Mouse (Mus musculus): ENCODE measurements around the gene Olfr706. TPM values are rescaled to one million over a fixed set of nuclear protein-coding genes. Genes with fewer than 3 reads are reported as not detected.

The Olfr706 gene
- polyA plus RNA-seq (2014; fragmentation: Illumina TruSeq; extraction: RNeasy Lipid Tissue Mini Kit (QIAGEN cat#74804); ENCODE audit: low read depth, low replicate concordance) = not detected

GRCm38 (mm10) chr7:106888062-106888461, at the start of gene Olfr706:
Olfr706 (minus strand) TSS chr7:106888162.

DNA sequence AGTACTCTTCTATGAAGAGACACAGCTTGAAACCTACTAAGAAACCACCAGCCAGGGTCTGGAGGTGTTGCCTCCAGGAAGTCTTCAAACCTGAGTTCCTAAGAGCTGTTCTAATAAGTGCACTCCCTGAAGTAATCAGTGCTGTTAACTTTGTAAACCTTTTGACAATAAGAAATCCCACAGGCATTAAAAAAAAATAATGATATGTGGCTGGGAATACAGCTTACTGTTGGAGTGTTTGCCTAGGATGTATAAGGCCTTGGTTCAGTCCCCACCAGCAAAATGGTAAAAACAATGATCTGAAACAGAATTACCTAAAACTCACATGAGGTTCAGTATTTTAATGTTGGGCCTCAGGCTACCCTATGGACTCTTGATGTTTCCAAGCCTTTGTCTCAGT, 44.2 kb upstream of the Olfr706 start, which contains the start of gene Olfr709-ps1:
Gene Olfr709-ps1 (minus strand): TSS at position 101 of the 400 bp plus-strand sequence.

DNA sequence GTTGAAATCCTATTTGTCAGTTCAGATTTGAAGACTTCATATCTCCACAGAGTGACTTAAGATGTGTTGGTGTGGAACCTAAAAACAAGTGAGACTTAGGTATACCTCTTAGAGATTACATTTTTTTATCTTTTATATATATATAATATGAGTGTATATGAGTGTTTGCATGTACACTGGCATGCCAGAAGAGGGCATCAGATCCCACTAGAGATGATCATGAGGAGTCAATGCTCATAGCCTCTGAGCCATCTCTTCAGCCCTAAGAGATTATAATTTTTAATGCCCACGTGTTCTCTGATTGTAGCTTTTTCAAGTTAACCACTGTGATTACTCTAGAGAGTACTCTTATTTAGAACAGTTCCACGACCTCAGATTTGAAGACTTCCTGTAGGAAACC, 19.7 kb upstream of the Olfr706 start, which contains the start of gene Olfr1532-ps1:
Gene Olfr1532-ps1 (plus strand): TSS at position 326 of the 400 bp plus-strand sequence.

DNA sequence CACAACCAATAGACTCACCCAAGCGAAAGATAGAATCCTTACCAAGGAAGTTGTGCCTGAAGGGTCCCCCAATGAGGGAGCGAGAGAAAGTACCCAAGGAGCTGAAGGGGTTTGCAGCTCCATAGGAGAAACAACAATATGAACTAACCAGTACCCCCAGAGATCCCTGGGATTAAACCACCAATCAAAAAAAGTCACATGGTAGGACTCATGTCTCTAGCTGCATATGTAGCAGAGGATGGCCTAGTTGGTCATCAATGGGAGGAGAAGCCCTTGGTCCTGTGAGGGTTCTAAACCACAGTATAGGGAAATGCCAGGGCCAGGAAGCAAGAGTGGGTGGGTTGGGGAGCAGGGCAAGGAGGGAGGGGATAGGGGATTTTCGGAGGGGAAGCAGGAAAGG, 13.2 kb upstream of the Olfr706 start, which contains the start of gene Olfr707:
Gene Olfr707 (minus strand): TSS at position 101 of the 400 bp plus-strand sequence.

GRCm38 (mm10) chr7:106876791-106877190, 11.2 kb downstream of the Olfr706 start, which contains the start of gene Olfr705:
Olfr705 (minus strand) TSS chr7:106876891.

GRCm38 (mm10) chr7:106862885-106863284, 25.1 kb downstream of the Olfr706 start, which contains the start of gene Olfr704:
Olfr704 (plus strand) TSS chr7:106863185.

GRCm38 (mm10) chr7:106843060-106843459, 44.9 kb downstream of the Olfr706 start, which contains the start of gene Olfr703:
Olfr703 (plus strand) TSS chr7:106843360.

DNA sequence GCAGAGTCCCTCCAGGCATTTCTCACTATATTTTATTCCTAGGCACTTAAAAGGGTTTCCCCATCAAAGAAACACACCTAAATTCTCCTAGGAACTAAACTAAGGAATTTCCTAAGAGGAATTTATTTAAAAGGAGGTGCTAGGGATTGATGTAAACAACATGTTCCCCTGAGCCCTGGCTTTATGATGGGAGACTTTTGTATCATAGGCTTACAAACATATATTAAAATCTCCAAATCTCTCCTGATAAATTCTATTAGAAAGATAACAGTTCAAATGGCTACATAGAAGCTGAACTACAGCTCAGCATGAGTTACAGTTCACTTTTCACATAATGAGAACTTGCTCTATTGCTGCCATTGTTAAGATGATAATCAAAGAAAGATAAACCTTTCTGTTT, 54.2 kb downstream of the Olfr706 start, which contains the start of gene Olfr702:
Gene Olfr702 (minus strand): TSS at position 101 of the 400 bp plus-strand sequence.

Other genes starting within 250 kb of the Olfr706 start
- not detected for gene Olfr693, start 207.6 kb downstream of the Olfr706 start, polyA plus RNA-seq (2014; fragmentation: Illumina TruSeq; extraction: RNeasy Lipid Tissue Mini Kit (QIAGEN cat#74804); ENCODE audit: low read depth, low replicate concordance)
- gene Olfr694, start 196.3 kb downstream of the Olfr706 start, polyA plus RNA-seq (2014; fragmentation: Illumina TruSeq; extraction: RNeasy Lipid Tissue Mini Kit (QIAGEN cat#74804); ENCODE audit: low read depth, low replicate concordance) = not detected
- gene Olfr695, start 171.8 kb downstream of the Olfr706 start, polyA plus RNA-seq (2014; fragmentation: Illumina TruSeq; extraction: RNeasy Lipid Tissue Mini Kit (QIAGEN cat#74804); ENCODE audit: low read depth, low replicate concordance) = not detected
- gene Olfr697, start 145.7 kb downstream of the Olfr706 start, polyA plus RNA-seq (2014; fragmentation: Illumina TruSeq; extraction: RNeasy Lipid Tissue Mini Kit (QIAGEN cat#74804); ENCODE audit: low read depth, low replicate concordance) = not detected
- not detected for gene Olfr698, start 132.8 kb downstream of the Olfr706 start, polyA plus RNA-seq (2014; fragmentation: Illumina TruSeq; extraction: RNeasy Lipid Tissue Mini Kit (QIAGEN cat#74804); ENCODE audit: low read depth, low replicate concordance)
- not detected for gene Olfr699, start 95.0 kb downstream of the Olfr706 start, polyA plus RNA-seq (2014; fragmentation: Illumina TruSeq; extraction: RNeasy Lipid Tissue Mini Kit (QIAGEN cat#74804); ENCODE audit: low read depth, low replicate concordance)
- gene Olfr700, start 79.3 kb downstream of the Olfr706 start, polyA plus RNA-seq (2014; fragmentation: Illumina TruSeq; extraction: RNeasy Lipid Tissue Mini Kit (QIAGEN cat#74804); ENCODE audit: low read depth, low replicate concordance) = not detected
- gene Olfr701, start 74.0 kb downstream of the Olfr706 start, polyA plus RNA-seq (2014; fragmentation: Illumina TruSeq; extraction: RNeasy Lipid Tissue Mini Kit (QIAGEN cat#74804); ENCODE audit: low read depth, low replicate concordance) = not detected
- not detected for gene Olfr702, start 54.3 kb downstream of the Olfr706 start, polyA plus RNA-seq (2014; fragmentation: Illumina TruSeq; extraction: RNeasy Lipid Tissue Mini Kit (QIAGEN cat#74804); ENCODE audit: low read depth, low replicate concordance)
- gene Olfr703, start 44.8 kb downstream of the Olfr706 start, polyA plus RNA-seq (2014; fragmentation: Illumina TruSeq; extraction: RNeasy Lipid Tissue Mini Kit (QIAGEN cat#74804); ENCODE audit: low read depth, low replicate concordance) = not detected
- gene Olfr704, start 25.0 kb downstream of the Olfr706 start, polyA plus RNA-seq (2014; fragmentation: Illumina TruSeq; extraction: RNeasy Lipid Tissue Mini Kit (QIAGEN cat#74804); ENCODE audit: low read depth, low replicate concordance) = not detected
- not detected for gene Olfr705, start 11.3 kb downstream of the Olfr706 start, polyA plus RNA-seq (2014; fragmentation: Illumina TruSeq; extraction: RNeasy Lipid Tissue Mini Kit (QIAGEN cat#74804); ENCODE audit: low read depth, low replicate concordance)
- not detected for gene Olfr707, start 13.1 kb upstream of the Olfr706 start, polyA plus RNA-seq (2014; fragmentation: Illumina TruSeq; extraction: RNeasy Lipid Tissue Mini Kit (QIAGEN cat#74804); ENCODE audit: low read depth, low replicate concordance)
- gene Olfr1532-ps1, start 19.8 kb upstream of the Olfr706 start, polyA plus RNA-seq (2014; fragmentation: Illumina TruSeq; extraction: RNeasy Lipid Tissue Mini Kit (QIAGEN cat#74804); ENCODE audit: low read depth, low replicate concordance) = not detected
- gene Olfr709-ps1, start 44.1 kb upstream of the Olfr706 start, polyA plus RNA-seq (2014; fragmentation: Illumina TruSeq; extraction: RNeasy Lipid Tissue Mini Kit (QIAGEN cat#74804); ENCODE audit: low read depth, low replicate concordance) = not detected
- not detected for gene Olfr710, start 60.1 kb upstream of the Olfr706 start, polyA plus RNA-seq (2014; fragmentation: Illumina TruSeq; extraction: RNeasy Lipid Tissue Mini Kit (QIAGEN cat#74804); ENCODE audit: low read depth, low replicate concordance)
- gene Olfr6, start 75.8 kb upstream of the Olfr706 start, polyA plus RNA-seq (2014; fragmentation: Illumina TruSeq; extraction: RNeasy Lipid Tissue Mini Kit (QIAGEN cat#74804); ENCODE audit: low read depth, low replicate concordance) = not detected
- not detected for gene Olfr711, start 87.3 kb upstream of the Olfr706 start, polyA plus RNA-seq (2014; fragmentation: Illumina TruSeq; extraction: RNeasy Lipid Tissue Mini Kit (QIAGEN cat#74804); ENCODE audit: low read depth, low replicate concordance)
- not detected for gene Olfr2, start 117.9 kb upstream of the Olfr706 start, polyA plus RNA-seq (2014; fragmentation: Illumina TruSeq; extraction: RNeasy Lipid Tissue Mini Kit (QIAGEN cat#74804); ENCODE audit: low read depth, low replicate concordance)
- not detected for gene Olfr713, start 143.0 kb upstream of the Olfr706 start, polyA plus RNA-seq (2014; fragmentation: Illumina TruSeq; extraction: RNeasy Lipid Tissue Mini Kit (QIAGEN cat#74804); ENCODE audit: low read depth, low replicate concordance)
- not detected for gene Olfr714, start 182.8 kb upstream of the Olfr706 start, polyA plus RNA-seq (2014; fragmentation: Illumina TruSeq; extraction: RNeasy Lipid Tissue Mini Kit (QIAGEN cat#74804); ENCODE audit: low read depth, low replicate concordance)
- gene Olfr17, start 205.1 kb upstream of the Olfr706 start, polyA plus RNA-seq (2014; fragmentation: Illumina TruSeq; extraction: RNeasy Lipid Tissue Mini Kit (QIAGEN cat#74804); ENCODE audit: low read depth, low replicate concordance) = not detected
- not detected for gene Olfr715b, start 222.2 kb upstream of the Olfr706 start, polyA plus RNA-seq (2014; fragmentation: Illumina TruSeq; extraction: RNeasy Lipid Tissue Mini Kit (QIAGEN cat#74804); ENCODE audit: low read depth, low replicate concordance)
- not detected for gene Olfr715, start 242.9 kb upstream of the Olfr706 start, polyA plus RNA-seq (2014; fragmentation: Illumina TruSeq; extraction: RNeasy Lipid Tissue Mini Kit (QIAGEN cat#74804); ENCODE audit: low read depth, low replicate concordance)

All from kidney, adult 10 weeks (tissue).